Mouse (Mus musculus) liver, embryonic 14.5 days (tissue): Measurements from ENCODE around the gene Plpp6.

Experiments
- CTCF ChIP-seq: IDR thresholded peaks from 2 replicates; pipeline ENCODE4 v1.5.1; 2016; ENCODE audit warnings: antibody characterized with exemption, low read depth, control low read depth
- EP300 ChIP-seq: IDR thresholded peaks from 2 replicates; pipeline ENCODE4 v1.6.1; 2016; ENCODE audit warnings: antibody characterized with exemption, low read depth

DNA sequence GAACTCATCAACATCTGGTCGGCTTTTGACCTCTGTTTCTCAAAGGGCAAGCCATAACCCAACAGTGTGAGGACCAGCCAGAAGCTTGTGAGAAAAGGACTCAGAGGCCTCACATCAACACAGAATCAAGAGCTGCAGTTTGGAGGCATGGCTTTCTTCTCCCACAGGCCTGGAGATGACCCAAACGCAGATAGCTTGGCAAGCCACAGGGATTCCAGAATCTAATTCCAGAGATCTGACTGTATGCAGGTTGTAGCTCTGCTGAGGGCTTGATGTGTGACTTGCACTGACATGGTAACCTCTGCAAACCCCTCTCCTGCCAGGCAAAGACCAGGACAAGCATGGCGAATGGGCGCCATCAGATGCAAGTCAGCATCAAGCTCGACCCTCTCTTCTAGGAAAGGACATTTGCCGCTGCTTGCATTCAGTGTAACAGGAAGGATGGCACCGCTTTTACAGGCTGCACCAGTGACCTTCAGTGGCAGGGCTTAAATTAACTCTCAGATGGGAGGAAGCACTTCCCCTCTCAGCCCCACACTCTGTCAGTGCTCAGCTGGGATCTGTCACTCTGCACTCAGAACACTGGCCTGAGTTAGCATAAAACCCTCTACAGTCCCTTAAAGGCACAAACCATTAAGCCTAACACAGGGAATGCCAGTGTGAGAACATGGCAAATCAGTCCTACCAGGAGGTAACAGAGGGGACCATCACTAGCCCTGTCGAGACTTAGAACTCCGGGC, 23.4 kb upstream of the Plpp6 start:
- TF ChIP-seq CTCF (no peak), EP300 (no peak)
